Mouse (Mus musculus) retina, postnatal 1 day (tissue): ENCODE measurements around the gene Cebpb.

Experiments
- DNase-seq: peaks from one replicate; pipeline ENCODE4 v3.0.0-alpha.2; 2012

Cebpb gene

DNA sequence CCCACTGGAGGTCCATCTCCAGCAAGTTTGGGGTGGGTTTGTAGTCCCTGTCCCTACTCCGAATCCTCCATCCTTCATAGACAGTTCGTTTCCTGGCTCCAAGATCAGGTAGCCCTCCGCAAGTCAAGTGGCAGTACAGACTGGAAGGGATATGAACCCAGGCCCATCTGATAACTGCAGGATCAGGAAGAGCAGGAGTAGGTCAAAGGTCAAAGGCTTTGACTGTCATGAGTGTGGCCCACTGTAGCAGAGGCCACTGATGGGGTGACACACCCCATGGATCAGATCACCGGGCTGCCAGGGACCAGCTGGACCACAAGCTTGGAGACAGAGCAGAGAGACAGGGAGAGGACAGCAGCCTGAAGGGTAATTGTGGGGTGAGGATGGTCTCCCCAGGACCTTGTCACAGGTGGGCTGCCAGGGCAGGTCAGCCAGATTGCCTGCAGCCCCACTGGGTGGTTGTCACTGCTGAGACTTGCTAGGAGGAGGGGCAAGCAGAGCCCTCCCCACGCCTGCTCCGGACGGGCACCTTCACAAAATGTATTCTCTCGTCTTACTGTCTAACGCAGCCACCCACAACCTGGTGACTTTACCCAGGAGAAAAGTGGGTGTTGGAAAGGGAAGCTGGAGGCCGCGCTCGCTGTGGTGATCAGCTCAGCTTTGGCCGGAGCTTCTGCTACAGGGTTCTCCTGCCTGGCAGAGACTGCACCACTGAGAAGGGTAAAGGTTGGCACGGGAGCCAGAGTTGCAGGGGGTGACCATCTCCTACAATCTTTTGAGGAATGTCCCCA is 3.4 kb downstream of the Cebpb start:
- no peak for DNase-seq

- DNase-seq, result no peak
Measured at GRCm38 (mm10) chr2:167692831-167693230, 4.1 kb downstream of the Cebpb start.

DNA sequence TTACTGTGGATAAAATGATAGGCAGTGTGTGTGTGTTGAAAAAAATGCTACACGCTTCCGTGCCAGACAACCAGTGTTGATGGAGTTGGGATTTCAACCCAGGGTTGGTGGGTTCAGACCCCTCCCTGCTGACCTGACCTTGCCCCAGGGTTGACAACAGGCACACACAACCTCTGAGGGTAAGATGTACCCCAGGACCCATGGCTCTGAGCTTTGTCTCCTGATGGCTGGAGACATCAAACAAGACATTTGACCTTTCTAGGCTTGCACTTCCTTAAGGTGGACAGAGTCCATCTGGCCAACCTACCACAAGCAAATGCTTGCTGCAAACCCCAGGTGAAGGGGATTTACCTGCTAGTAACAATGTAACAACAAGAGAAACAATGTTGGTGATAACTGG is 4.8 kb downstream of the Cebpb start:
- no peak for DNase-seq

GRCm38 (mm10) chr2:167694244-167694643 is 5.5 kb downstream of the Cebpb start:
- DNase-seq, result no peak

DNA sequence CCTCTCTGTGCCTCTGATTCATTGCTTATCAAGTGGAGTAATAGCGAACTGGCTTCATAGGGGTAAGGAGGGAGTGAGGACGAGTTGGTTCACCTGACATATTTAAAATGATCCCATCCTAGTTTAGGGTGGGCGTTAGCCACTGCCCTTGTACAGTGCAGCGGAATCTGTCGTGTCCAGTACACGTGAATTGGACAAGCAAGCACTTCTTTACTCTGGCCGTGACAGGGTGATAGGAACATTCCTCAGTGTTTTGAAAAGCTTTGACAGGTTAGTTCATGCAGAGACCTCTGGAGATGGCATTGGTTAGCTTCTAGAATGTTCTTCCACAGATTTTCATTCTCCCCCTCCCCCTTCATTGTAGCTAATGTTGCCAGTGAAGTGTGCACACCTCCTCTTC is 6.2 kb downstream of the Cebpb start:
- no peak for DNase-seq

DNA sequence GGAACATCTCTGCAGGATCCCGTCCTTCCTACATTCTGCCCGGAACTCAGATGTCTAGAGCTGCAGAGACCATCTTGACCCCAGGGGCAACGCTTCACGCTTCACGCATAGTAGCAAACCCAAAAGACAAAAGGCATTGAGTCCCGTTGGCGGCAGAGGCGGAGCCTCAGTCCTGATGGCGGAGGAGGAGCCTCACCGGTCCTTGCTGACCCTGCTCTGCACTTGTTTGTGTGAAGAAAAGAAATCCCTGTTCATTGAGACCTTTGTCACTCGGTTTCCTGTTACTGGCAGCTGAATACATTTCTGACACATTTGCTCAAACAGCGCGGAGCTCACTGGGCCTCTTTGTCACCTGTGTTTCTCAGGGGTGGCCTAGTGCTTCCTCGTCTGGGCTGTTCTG is 6.8 kb downstream of the Cebpb start:
- no peak for DNase-seq

DNA sequence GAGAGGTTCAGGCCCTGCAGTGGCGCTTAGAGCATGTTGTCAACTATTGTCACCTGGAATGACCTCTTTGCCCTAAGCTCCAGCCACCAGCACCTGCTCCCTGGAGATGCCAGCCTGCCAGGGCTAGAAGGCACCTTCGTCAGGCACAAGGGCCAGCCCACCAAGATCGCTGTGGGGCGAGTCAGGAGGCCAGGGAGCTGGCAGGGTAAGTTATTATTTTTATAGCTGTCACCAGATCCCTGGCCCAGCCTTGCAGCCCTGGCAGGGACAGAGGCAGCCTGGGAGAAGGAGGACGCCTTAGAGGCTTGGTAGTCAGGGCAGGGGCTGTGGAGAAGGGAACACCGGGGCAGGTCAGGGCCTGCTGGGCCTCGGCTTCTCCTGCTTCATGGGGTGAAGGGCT is 7.4 kb downstream of the Cebpb start:
- DNase-seq, result no peak

DNA sequence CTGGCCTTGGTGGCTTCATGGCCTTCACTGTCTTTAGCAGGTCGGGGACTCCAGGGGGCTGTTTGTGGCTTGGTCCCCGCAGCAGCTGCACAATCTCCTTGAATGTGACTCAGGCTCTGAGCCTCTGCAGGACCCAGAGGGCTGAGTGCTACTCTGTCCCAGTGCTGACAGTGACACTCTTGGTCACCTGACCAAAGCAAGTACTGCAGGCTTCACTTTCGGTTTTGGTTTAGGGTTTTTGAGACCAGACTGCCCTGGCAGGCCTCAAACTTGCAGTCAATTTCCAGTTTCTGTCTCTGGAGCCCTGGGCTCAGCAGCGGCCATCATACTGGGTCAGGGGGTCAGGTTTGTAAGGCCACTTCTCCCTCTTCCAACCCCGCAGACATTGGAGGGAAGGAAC is 9.2 kb downstream of the Cebpb start:
- DNase-seq, result no peak

DNA sequence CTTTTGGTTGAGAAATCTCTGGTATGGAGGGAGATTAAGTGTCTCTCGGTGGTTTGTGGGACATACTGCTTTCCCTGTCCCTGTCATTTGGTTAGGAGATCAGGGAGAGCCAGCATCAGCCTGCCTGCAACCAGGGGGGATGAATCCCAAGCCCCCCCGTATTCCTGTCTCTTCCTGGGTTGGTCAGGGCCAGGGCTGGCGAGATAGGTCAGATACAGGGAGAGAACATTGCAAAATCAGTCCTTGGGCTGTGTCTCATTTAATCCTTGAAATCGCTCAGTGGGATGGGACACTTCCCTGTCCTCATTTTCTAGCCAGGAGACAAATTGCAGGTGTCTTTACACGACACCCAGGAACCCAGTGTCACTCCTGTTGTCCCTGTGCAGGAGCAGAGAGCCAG is 11.3 kb downstream of the Cebpb start:
- DNase-seq, result no peak

DNA sequence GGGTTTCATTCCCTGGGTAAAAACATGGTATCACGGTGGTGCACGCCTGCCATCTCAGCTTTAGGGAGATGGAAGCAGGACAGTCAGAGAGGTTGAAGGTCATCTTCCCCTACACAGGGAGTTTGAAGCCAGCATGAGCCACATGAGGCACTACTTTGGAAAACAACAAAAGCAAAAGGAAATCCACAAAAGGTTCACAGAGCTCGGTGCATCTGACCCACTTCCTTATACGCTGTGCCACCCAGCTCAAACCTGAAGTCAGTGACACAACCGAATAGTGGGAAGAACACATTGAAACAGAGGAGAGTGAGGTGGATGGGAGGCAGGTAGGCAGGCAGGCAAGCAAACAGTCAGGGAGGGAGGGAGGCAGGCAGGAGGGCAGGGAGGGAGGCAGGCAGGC is 12.8 kb downstream of the Cebpb start:
- no peak for DNase-seq

DNA sequence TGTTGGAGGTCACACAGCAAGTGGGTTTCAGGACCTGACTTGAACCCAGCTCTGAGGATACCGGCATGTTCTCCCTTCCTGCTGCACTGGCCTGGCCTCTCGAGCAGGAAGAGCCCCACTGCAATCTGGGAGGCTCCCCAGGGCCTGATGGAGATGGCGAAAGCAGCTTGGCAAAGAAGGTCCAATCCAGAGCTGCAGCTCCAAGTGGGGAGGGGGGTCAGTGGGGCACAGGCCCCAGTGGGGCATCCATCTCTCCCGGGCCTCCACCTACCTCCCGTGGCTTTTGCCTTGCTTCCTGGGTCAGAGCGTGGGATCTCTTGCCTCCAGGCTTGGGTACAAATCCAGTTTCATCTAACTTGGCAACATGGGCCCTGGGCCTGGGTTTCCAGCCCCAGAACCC is 13.4 kb downstream of the Cebpb start:
- no peak for DNase-seq

- DNase-seq, result no peak
Measured at GRCm38 (mm10) chr2:167704409-167704808, 15.7 kb downstream of the Cebpb start.

- no peak for DNase-seq
Measured at GRCm38 (mm10) chr2:167706183-167706939, 17.6 kb downstream of the Cebpb start.

DNA sequence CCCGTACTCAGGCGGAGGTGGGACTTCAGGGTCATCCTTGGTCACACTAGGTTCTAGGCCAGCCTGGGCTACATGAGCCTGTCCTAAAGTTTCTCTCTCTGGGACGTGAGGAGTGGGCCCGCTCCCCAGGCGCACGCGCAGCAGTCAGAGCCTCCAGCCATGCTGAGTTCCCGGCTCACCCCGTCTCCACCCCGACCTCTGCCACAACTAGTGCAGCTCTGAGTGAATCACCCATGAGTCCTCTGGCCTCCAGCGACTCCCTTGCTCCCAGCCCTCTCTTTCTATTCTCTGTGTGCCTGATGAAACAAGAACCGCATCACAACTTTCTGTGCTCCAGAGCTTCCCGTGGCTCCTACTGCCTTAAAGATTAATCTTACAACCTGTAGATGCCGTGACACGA is 19.7 kb downstream of the Cebpb start:
- DNase-seq, result no peak

GRCm38 (mm10) chr2:167709969-167710368 is 21.3 kb downstream of the Cebpb start:
- no peak for DNase-seq

GRCm38 (mm10) chr2:167710574-167710973 is 21.9 kb downstream of the Cebpb start:
- DNase-seq, result no peak

DNA sequence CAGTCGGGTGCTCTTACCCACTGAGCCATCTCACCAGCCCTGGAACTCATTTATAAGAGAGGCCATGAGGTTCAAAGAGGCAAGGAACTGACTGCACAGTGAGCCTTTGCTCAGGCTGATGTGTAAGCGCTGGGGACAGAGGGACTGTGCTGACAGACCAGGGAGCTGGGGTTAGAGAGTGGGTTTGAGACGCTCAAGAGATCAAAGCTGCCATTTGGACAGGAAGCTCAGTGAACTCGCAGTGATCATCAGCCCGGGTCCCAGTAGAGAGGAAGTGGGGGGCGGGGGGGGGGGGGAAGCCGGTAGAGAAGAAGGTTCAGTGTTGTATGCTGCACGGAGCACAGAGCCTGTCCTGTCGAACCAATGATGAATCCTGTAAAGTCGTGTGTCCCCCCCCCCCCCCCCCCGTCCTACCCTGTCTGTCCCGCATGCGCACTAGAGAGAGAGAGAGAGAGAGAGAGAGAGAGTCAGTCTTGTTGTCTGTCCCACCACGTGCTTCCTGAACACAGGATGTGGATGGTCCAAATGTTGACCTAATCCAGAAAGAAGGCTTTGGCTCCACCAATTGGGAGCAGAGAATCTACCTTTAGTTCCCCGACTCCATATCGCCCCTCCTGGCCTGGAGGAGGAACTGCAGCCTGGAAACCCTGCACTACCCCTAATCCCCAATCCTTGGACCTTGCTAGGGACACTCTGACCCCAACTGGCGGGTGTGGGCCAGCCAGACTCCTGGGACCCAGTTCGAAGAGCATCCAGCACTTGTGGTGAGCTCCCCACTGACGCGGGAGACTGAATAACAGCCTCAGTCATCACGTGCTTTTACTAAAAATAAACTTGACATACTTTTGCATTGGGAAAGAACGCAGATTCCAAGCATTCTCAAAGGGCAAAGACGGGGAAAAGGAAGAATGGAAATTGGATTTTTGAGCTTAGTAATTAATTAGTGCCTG is 24.4 kb downstream of the Cebpb start:
- no peak for DNase-seq

- DNase-seq, result no peak
Measured at GRCm38 (mm10) chr2:167714298-167714697, 25.6 kb downstream of the Cebpb start.

GRCm38 (mm10) chr2:167715008-167715407 is 26.3 kb downstream of the Cebpb start:
- DNase-seq, result no peak

DNA sequence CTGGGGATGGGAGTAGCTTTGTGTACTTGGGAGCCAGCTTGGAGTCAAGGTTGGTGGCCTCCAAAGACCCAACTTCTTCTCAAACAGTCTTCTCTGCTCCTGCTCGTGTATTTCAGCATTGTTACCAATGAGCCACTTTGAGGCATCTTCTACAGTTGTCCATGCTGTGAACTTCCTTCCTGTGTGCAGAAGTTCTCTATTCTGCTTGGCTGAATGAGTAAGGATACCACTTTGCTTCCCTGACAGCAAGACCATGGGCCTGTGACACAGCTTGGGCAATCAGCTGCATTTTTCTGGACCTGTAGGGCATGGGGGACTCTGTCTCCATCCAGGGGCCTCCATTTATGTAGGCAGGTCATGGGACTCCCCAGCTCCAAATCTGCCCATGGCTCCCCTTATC is 28.5 kb downstream of the Cebpb start:
- DNase-seq, result no peak

GRCm38 (mm10) chr2:167719520-167719919 is 30.8 kb downstream of the Cebpb start:
- DNase-seq, result no peak

GRCm38 (mm10) chr2:167721159-167721882 is 32.6 kb downstream of the Cebpb start:
- DNase-seq, result no peak

- no peak for DNase-seq
Measured at GRCm38 (mm10) chr2:167722538-167722937, 33.8 kb downstream of the Cebpb start.
